9 mouse cellular contexts compared by ENCODE assay signal in the genomic region with DNA sequence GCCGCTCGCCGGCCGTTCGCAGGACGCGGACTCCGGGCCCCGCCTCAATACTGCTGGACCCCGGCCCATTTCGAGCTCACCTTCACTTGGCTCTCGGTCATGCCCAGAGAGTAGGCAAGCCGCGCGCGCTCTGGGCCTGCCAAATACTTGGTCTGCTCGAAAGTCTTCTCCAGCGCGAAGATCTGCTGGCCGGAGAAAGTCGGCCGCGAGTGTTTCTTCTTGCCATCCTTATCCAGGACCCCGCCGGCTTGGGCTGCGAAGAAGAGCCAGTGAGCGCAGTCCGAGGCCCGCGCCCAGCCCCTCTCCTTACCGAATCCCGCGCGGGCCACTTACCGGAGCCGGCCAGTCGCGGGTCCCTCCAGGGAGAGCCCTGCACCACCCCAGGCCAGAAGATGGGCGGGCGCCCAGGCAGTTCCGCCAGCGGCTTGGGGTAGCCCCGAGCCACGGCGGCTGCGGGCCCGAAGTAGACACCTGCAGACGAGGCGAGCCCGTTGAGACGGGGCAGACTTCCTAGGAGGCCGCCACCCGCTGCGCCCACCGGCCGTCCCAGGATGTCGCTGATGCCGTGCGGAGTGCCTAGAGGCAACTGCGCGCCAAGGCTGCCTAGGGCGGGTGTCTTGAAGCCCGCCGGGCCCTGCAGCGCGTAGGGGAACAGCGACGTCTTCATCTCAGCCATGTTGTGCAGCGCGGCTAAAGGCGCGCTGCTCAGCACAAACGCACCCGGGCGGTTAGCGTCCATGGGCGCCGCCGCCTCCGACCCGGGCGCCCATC. TPM values are rescaled to one million over a fixed set of nuclear protein-coding genes. Genes with fewer than 3 reads are reported as not detected.
DNase-seq lines count a peak whose midpoint lies in the region; ATAC-seq and TF ChIP-seq lines count a peak whose summit lies in the region.
"Had no signal": no experiment of that assay in that cellular context is flagged by ENCODE, and none has a peak within 500 bp of the region (broad histone marks: within the 10 kb centered on the region; RNA-seq: fewer than 3 reads in every experiment).

No protein-coding gene starts in this region.

- peaks cover 40% of the 10 kb centered on the region for H3K36me3 ChIP-seq in megakaryocyte, embryonic 14.5 days (replicated peaks; ENCODE audit: low read length)
- H3K36me3 ChIP-seq in liver, embryonic 13.5 days = peaks cover 2% of the 10 kb centered on the region; the same call in 1 of the 2 replicates
- peaks cover 7% of the 10 kb centered on the region for H3K36me3 ChIP-seq in stomach, postnatal 0 days (ENCODE audit: control insufficient read depth, insufficient read depth, low read length)

- TF ChIP-seq CTCF in stomach, postnatal 0 days (IDR thresholded peaks at IDR 0.05; ENCODE audit: low read depth) = no peak

- TF ChIP-seq EP300 in stomach, postnatal 0 days (optimal IDR thresholded peaks at IDR 0.05) = no peak

- peak overlapping the region; percentile 79 for H3K4me3 ChIP-seq in megakaryocyte, embryonic 14.5 days (replicated peaks)
- H3K4me3 ChIP-seq in liver, embryonic 13.5 days (replicated peaks) = peak overlapping the region; percentile 32
- H3K4me3 ChIP-seq in stomach, postnatal 0 days (ENCODE audit: low read depth, low read length) = peak overlapping the region; percentile 39

- intact Hi-C loops in heart, postnatal 10 days (cut with DNase I) = loop anchor here (5.0 kb wide), 1 partner anchor 280 kb away; no protein-coding TSS in a partner anchor

- H3K4me2 ChIP-seq in liver, embryonic 13.5 days = peak overlapping the region; percentile 41
- H3K4me2 ChIP-seq in stomach, postnatal 0 days (replicated peaks; ENCODE audit: low read depth) = peak overlapping the region; percentile 50

- H3K27me3 ChIP-seq in megakaryocyte, embryonic 14.5 days (replicated peaks) = peaks cover 87% of the 10 kb centered on the region
- H3K27me3 ChIP-seq in liver, embryonic 13.5 days = peaks cover 95% of the 10 kb centered on the region
- H3K27me3 ChIP-seq in stomach, postnatal 0 days (ENCODE audit: control insufficient read depth, insufficient read depth, low read length) = peaks cover 29% of the 10 kb centered on the region; the same call in 1 of the 2 replicates

- no peak for ATAC-seq in megakaryocyte, adult 5-6 weeks (ENCODE audit: poor library complexity, severe bottlenecking)
- ATAC-seq in liver, embryonic 13.5 days (ENCODE audit: low read depth) = no peak
- ATAC-seq in stomach, postnatal 0 days (ENCODE audit: low FRiP score, low TSS enrichment) = peak; percentile 25; the same call in 1 of the 2 replicates
- no peak for ATAC-seq in inflammation-experienced regulatory T-cells, adult 6 months

- no peak overlapping the region for H3K9ac ChIP-seq in liver, embryonic 13.5 days
- H3K9ac ChIP-seq in stomach, postnatal 0 days (ENCODE audit: low read length) = peak overlapping the region; percentile 48

- no peak overlapping the region for H3K27ac ChIP-seq in liver, embryonic 13.5 days
- H3K27ac ChIP-seq in stomach, postnatal 0 days (replicated peaks) = peak overlapping the region; percentile 49; the same call in 1 of the 2 replicates

- DNase-seq in adrenal gland, adult (ENCODE audit: inconsistent age in 2 of 2, low spot score in 1 of 2) = peak; percentile 13 to 70
- no peak for DNase-seq in adrenal gland, adult 8-10 months
- DNase-seq in heart, postnatal 10 days = peak; percentile 32 to 34
- no peak for DNase-seq in liver, embryonic 13.5 days
- DNase-seq in stomach, postnatal 0 days (ENCODE audit: low spot score) = peak; percentile 41

- 2% methylated on average over 82 of the region's 82 CpGs for WGBS in liver, embryonic 13.5 days (ENCODE audit: insufficient replicate concordance)
- 1% methylated on average over 80 of the region's 82 CpGs for WGBS in stomach, postnatal 0 days

- H3K9me3 ChIP-seq in megakaryocyte, embryonic 14.5 days = peaks cover 3% of the 10 kb centered on the region
- H3K9me3 ChIP-seq in liver, embryonic 13.5 days (replicated peaks) = no peaks in the 10 kb centered on the region
- H3K9me3 ChIP-seq in stomach, postnatal 0 days (ENCODE audit: control insufficient read depth, low read length) = no peaks in the 10 kb centered on the region

- peaks cover 62% of the 10 kb centered on the region for H3K4me1 ChIP-seq in megakaryocyte, embryonic 14.5 days
- H3K4me1 ChIP-seq in liver, embryonic 13.5 days (replicated peaks) = peaks cover 10% of the 10 kb centered on the region
- H3K4me1 ChIP-seq in stomach, postnatal 0 days (replicated peaks; ENCODE audit: control insufficient read depth, insufficient read depth) = 0 out of 2 replicates have a peak, but pooled peaks cover 2% of the 10 kb centered on the region

RNA-seq across cellular contexts. Expression of gene Nkx6-2, which starts 0.6 kb away (rescaled TPM):
- total RNA-seq in adrenal gland, adult 8-10 months (2022) = under 1 TPM in 3 of 4 experiments, not detected in 1; 0.21 to 0.26 (median 0.24) TPM
- not detected in 2 replicates for polyA plus RNA-seq in megakaryocyte, embryonic 14.5 days (2012; ENCODE audit: insufficient read depth, low replicate concordance)
- not detected in 2 replicates for total RNA-seq in megakaryocyte, adult 5-6 weeks (2015)
- not detected in 2 replicates for total RNA-seq in megakaryocyte, adult 5-6 weeks (2017)
- total RNA-seq in heart, postnatal 10 days (2021) = under 1 TPM in 1 of 2 experiments, not detected in 1; 0.26 TPM
- 0.09 and 0.14 TPM in 2 replicates for polyA plus RNA-seq in liver, embryonic 13.5 days (2015; fragmentation: Nextera tagmentation; extraction: Ambion mirVana)
- 6.3 and 8.4 TPM in 2 replicates for polyA plus RNA-seq in stomach, postnatal 0 days (2015; fragmentation: Nextera tagmentation; extraction: Ambion mirVana)
- not detected for polyA plus RNA-seq in inflammation-experienced regulatory T-cells, adult 6 months (2017; shearing (Covaris generic))
- total RNA-seq: common myeloid progenitor, adult 5-6 weeks had no signal

Comparison
In these comparisons a context has a peak if more than half of its experiments do, and no peak if none do; other contexts are left out.
1. DNase-seq: peak in adrenal gland, adult (2 of 2), heart, postnatal 10 days (2 of 2) and stomach, postnatal 0 days (single experiment); none in adrenal gland, adult 8-10 months (single experiment) and liver, embryonic 13.5 days (single experiment).
2. Peak in every context shown above with its lines, with median percentiles within 50 percentile points of each other: H3K4me3 ChIP-seq.